In the genomic region with DNA sequence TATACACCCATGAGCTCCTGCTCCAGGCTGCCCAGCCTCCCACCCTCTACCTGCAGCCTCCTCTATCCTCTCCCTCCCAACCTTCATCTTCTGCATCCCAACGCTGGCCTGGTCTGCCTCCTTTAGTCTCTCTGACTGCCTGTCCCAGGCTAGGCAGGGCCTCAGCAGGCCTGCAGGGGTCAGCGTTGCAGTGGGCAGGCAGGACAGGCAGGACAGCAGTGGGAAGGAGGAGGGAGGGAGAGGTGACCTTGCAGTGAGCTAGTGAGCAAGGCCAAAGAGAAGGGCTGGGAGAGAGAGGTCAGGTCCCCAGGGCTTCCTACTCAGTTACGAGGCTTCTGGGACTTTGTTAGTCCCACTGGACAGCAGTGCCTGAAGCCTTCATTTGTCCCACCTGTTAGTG, we compare ENCODE assay signal across 10 mouse cellular contexts. TPM values are rescaled to one million over a fixed set of nuclear protein-coding genes. Genes with fewer than 3 reads are reported as not detected.
DNase-seq lines count a peak whose midpoint lies in the region; ATAC-seq and TF ChIP-seq lines count a peak whose summit lies in the region.
"Had no signal": no experiment of that assay in that cellular context is flagged by ENCODE, and none has a peak within 500 bp of the region (broad histone marks: within the 10 kb centered on the region; RNA-seq: fewer than 3 reads in every experiment).

No protein-coding gene starts in this region.

- no peaks in the 10 kb centered on the region for H3K9me3 ChIP-seq in heart, embryonic 11.5 days (replicated peaks; ENCODE audit: control insufficient read depth, low read length)
- no peaks in the 10 kb centered on the region for H3K9me3 ChIP-seq in ES-Bruce4 (replicated peaks; ENCODE audit: control insufficient read depth, insufficient read depth, low read length, poor library complexity, severe bottlenecking)
- H3K9me3 ChIP-seq: limb, embryonic 15.5 days had no signal

- peaks cover 46% of the 10 kb centered on the region for H3K27me3 ChIP-seq in heart, embryonic 11.5 days (ENCODE audit: control insufficient read depth, insufficient read depth, low read length)
- H3K27me3 ChIP-seq in ES-Bruce4 (ENCODE audit: control insufficient read depth, insufficient read depth, low read length, poor library complexity, severe bottlenecking), result peaks cover 5% of the 10 kb centered on the region; the same call in 1 of the 2 replicates

- no peak overlapping the region for H3K4me3 ChIP-seq in heart, embryonic 11.5 days (ENCODE audit: low read depth, low read length)
- H3K4me3 ChIP-seq in ES-Bruce4 (ENCODE audit: low read depth, low read length), result no peak overlapping the region
- H3K4me3 ChIP-seq: limb, embryonic 15.5 days had no signal

- DNase-seq in heart, adult 11 months, result peak; percentile 96
- peak; percentile 82 for DNase-seq in cerebellum, adult 9-11 months
- DNase-seq in kidney, postnatal 25 days, result peak; percentile 43 to 70
- DNase-seq in thymus, adult 18-20 months, result no peak
- no peak for DNase-seq in layer of hippocampus, adult 8-10 months (ENCODE audit: low spot score in 2 of 2)
- no peak for DNase-seq in urinary bladder, postnatal 36 days (ENCODE audit: low spot score in 2 of 2)

- no peak for ATAC-seq in heart, embryonic 11.5 days (replicated peaks; ENCODE audit: insufficient number of reproducible peaks, low FRiP score, low TSS enrichment)

- H3K27ac ChIP-seq in heart, embryonic 11.5 days (ENCODE audit: low read depth, low read length), result no peak overlapping the region
- H3K27ac ChIP-seq in ES-Bruce4 (ENCODE audit: insufficient read depth, low read length), result no peak overlapping the region
- H3K27ac ChIP-seq: limb, embryonic 15.5 days had no signal

- peak; percentile 70 for TF ChIP-seq CTCF in ES-Bruce4 (IDR thresholded peaks at IDR 0.05; ENCODE audit: low read depth, low read length)

- no peaks in the 10 kb centered on the region for H3K36me3 ChIP-seq in heart, embryonic 11.5 days (ENCODE audit: control insufficient read depth, insufficient read depth, low read length)
- no peaks in the 10 kb centered on the region for H3K36me3 ChIP-seq in ES-Bruce4 (ENCODE audit: control insufficient read depth, insufficient read depth, low read length, poor library complexity, severe bottlenecking)
- H3K36me3 ChIP-seq: limb, embryonic 15.5 days had no signal

- H3K4me1 ChIP-seq in heart, embryonic 11.5 days (ENCODE audit: control insufficient read depth, insufficient read depth, low read length), result peaks cover 7% of the 10 kb centered on the region; the same call in 1 of the 2 replicates
- H3K4me1 ChIP-seq in ES-Bruce4 (ENCODE audit: control insufficient read depth, insufficient read depth, low read length), result no peaks in the 10 kb centered on the region

- 8% methylated on average over 3 of the region's 3 CpGs for WGBS in heart, embryonic 11.5 days (ENCODE audit: insufficient replicate concordance)

- no peak overlapping the region for H3K4me2 ChIP-seq in heart, embryonic 11.5 days
- H3K4me2 ChIP-seq: limb, embryonic 15.5 days had no signal

- TF ChIP-seq POLR2A in ES-Bruce4 (IDR thresholded peaks at IDR 0.05; ENCODE audit: insufficient read depth, low read length), result no peak

- no peak for TF ChIP-seq EP300 in ES-Bruce4 (IDR thresholded peaks at IDR 0.05; ENCODE audit: insufficient read depth, low read depth, low read length)

- H3K9ac ChIP-seq in heart, embryonic 11.5 days (ENCODE audit: low read depth, low read length), result no peak overlapping the region
- H3K9ac ChIP-seq in ES-Bruce4 (ENCODE audit: low read depth, poor library complexity, severe bottlenecking), result no peak overlapping the region
- H3K9ac ChIP-seq: limb, embryonic 15.5 days had no signal

RNA-seq across cellular contexts. Expression of a gene that starts 3.1 kb away (rescaled TPM):
- 1.2 and 2.0 TPM in 2 replicates for polyA plus RNA-seq in heart, embryonic 11.5 days (2014; fragmentation: Nextera tagmentation; extraction: Ambion mirVana)
- polyA plus RNA-seq in ES-Bruce4 (2011; ENCODE audit: insufficient read depth, insufficient read length, low read depth, missing spikeins), result 4.1 and 4.9 TPM in 2 replicates
- total RNA-seq in layer of hippocampus, adult 8-10 months (2022), result 100 to 1,000 TPM; 241 to 317 (median 281) TPM
- total RNA-seq: CH12.LX had no signal

Comparison
In these comparisons a context has a peak if more than half of its experiments do, and no peak if none do; other contexts are left out.
1. DNase-seq: peak in heart, adult 11 months (single experiment), cerebellum, adult 9-11 months (single experiment) and kidney, postnatal 25 days (2 of 2); none in thymus, adult 18-20 months (0 of 2), layer of hippocampus, adult 8-10 months (0 of 2) and urinary bladder, postnatal 36 days (0 of 2).